Comparison of ENCODE assay signal across 23 mouse cellular contexts in genomic region chr5:98523050-98523449, GRCm38 (mm10). TPM values are rescaled to one million over a fixed set of nuclear protein-coding genes. Genes with fewer than 3 reads are reported as not detected.
"Had no signal": no experiment of that assay in that cellular context is flagged by ENCODE, and none has a peak within 500 bp of the region (broad histone marks: within the 10 kb centered on the region; RNA-seq: fewer than 3 reads in every experiment).

No protein-coding gene starts in this region.

- H3K36me3 ChIP-seq: limb, embryonic 10.5 days; limb, embryonic 13.5 days; liver, embryonic 12.5 days; liver, embryonic 15.5 days; midbrain, embryonic 10.5 days; midbrain, embryonic 13.5 days; neural tube, embryonic 13.5 days had no signal

- DNase-seq: kidney, postnatal 10 days; layer of hippocampus, postnatal 36 days; liver; lung, adult 2 months; retina, postnatal 1 day; right cerebral cortex, postnatal 25 days; thymus, adult 2 months; thymus, postnatal 14 days; thymus, postnatal 4 days had no signal

- H3K9me3 ChIP-seq: limb, embryonic 10.5 days; limb, embryonic 13.5 days; liver, embryonic 12.5 days; liver, embryonic 15.5 days; midbrain, embryonic 10.5 days; midbrain, embryonic 13.5 days; neural tube, embryonic 13.5 days had no signal

- H3K27ac ChIP-seq: limb, embryonic 10.5 days; limb, embryonic 13.5 days; liver, embryonic 12.5 days; liver, embryonic 15.5 days; midbrain, embryonic 10.5 days; midbrain, embryonic 13.5 days; neural tube, embryonic 13.5 days had no signal

- H3K4me1 ChIP-seq: limb, embryonic 10.5 days; limb, embryonic 13.5 days; liver, embryonic 12.5 days; liver, embryonic 15.5 days; megakaryocyte, embryonic 14.5 days; midbrain, embryonic 10.5 days; midbrain, embryonic 13.5 days; neural tube, embryonic 13.5 days had no signal

- ATAC-seq: inflammation-experienced regulatory T-cells, adult 6 months; liver, embryonic 12.5 days; midbrain, embryonic 13.5 days; midbrain, embryonic 16.5 days had no signal

- H3K27me3 ChIP-seq: limb, embryonic 13.5 days; liver, embryonic 12.5 days; liver, embryonic 15.5 days; megakaryocyte, embryonic 14.5 days; midbrain, embryonic 13.5 days; neural tube, embryonic 13.5 days had no signal

- H3K4me3 ChIP-seq: limb, embryonic 10.5 days; limb, embryonic 13.5 days; liver, embryonic 12.5 days; liver, embryonic 15.5 days; megakaryocyte, embryonic 14.5 days; midbrain, embryonic 10.5 days; midbrain, embryonic 13.5 days; myocyte; neural tube, embryonic 13.5 days had no signal

- H3K9ac ChIP-seq: limb, embryonic 13.5 days; liver, embryonic 12.5 days; liver, embryonic 15.5 days; midbrain, embryonic 13.5 days; neural tube, embryonic 13.5 days had no signal

- H3K4me2 ChIP-seq: limb, embryonic 13.5 days; liver, embryonic 12.5 days; liver, embryonic 15.5 days; midbrain, embryonic 13.5 days; neural tube, embryonic 13.5 days had no signal

RNA-seq across cellular contexts. Expression of gene Gm11111, which starts 29.4 kb away (rescaled TPM):
- polyA plus RNA-seq: inflammation-experienced regulatory T-cells, adult 6 months; limb, embryonic 10.5 days; limb, embryonic 13.5 days; liver, embryonic 12.5 days; liver, embryonic 15.5 days; lung, adult 2 months; lung, embryonic 16.5 days; midbrain, embryonic 10.5 days; midbrain, embryonic 13.5 days; midbrain, embryonic 16.5 days; myocyte; neural tube, embryonic 13.5 days; spleen, adult 2 months; stomach, embryonic 16.5 days; thymus, adult 2 months had no signal
